Mouse (Mus musculus): ENCODE results near the gene Ube2e3.

Ube2e3 gene

GRCm38 (mm10) chr2:78882743-78883433 is 15.0 kb downstream of the Ube2e3 start:
- no peak for DNase-seq

GRCm38 (mm10) chr2:78886446-78886845 is 18.5 kb downstream of the Ube2e3 start:
- DNase-seq, result no peak

- DNase-seq, result no peak
These were observed 20.3 kb downstream of the Ube2e3 start for GRCm38 (mm10) chr2:78888190-78888589.

- no peak for DNase-seq
These were observed 27.3 kb downstream of the Ube2e3 start for GRCm38 (mm10) chr2:78895216-78895615.

- no peak for DNase-seq
These were observed 38.0 kb downstream of the Ube2e3 start for GRCm38 (mm10) chr2:78905916-78906315.

GRCm38 (mm10) chr2:78911516-78911915 is 43.6 kb downstream of the Ube2e3 start:
- DNase-seq, result no peak

GRCm38 (mm10) chr2:78914861-78915260 is 46.9 kb downstream of the Ube2e3 start:
- no peak for DNase-seq

GRCm38 (mm10) chr2:78922980-78923674 is 55.2 kb downstream of the Ube2e3 start:
- no peak for DNase-seq

- no peak for DNase-seq
These were observed 57.9 kb downstream of the Ube2e3 start for GRCm38 (mm10) chr2:78925807-78926206.

GRCm38 (mm10) chr2:78927625-78928024 is 59.7 kb downstream of the Ube2e3 start:
- DNase-seq, result no peak

- no peak for DNase-seq
These were observed 60.2 kb downstream of the Ube2e3 start for GRCm38 (mm10) chr2:78928080-78928479.

GRCm38 (mm10) chr2:78931358-78931757 is 63.4 kb downstream of the Ube2e3 start:
- no peak for DNase-seq

GRCm38 (mm10) chr2:78959451-78959850 is 91.5 kb downstream of the Ube2e3 start:
- DNase-seq, result no peak

- DNase-seq, result peak; percentile 26 to 43
These were observed 92.4 kb downstream of the Ube2e3 start for GRCm38 (mm10) chr2:78960288-78960687.

GRCm38 (mm10) chr2:78961023-78961422 is 93.1 kb downstream of the Ube2e3 start:
- DNase-seq, result no peak

GRCm38 (mm10) chr2:78961580-78961979 is 93.7 kb downstream of the Ube2e3 start:
- DNase-seq, result no peak

- DNase-seq, result no peak
These were observed 97.1 kb downstream of the Ube2e3 start for GRCm38 (mm10) chr2:78964995-78965394.

- no peak for DNase-seq
These were observed 97.5 kb downstream of the Ube2e3 start for GRCm38 (mm10) chr2:78965396-78965795.

- no peak for DNase-seq
These were observed 102.2 kb downstream of the Ube2e3 start for GRCm38 (mm10) chr2:78970088-78970487.

All from thymus, postnatal 36 days (tissue).